Mouse (Mus musculus) myocyte (in vitro differentiated cells): ENCODE data around the gene Slc22a3. TPM values are rescaled to one million over a fixed set of nuclear protein-coding genes. Genes with fewer than 3 reads are reported as not detected.
A peak's percentile ranks its signal among the peaks of the same experiment; 100 is the strongest.

Source experiments
- H3K27me3 ChIP-seq: one replicate; pipeline ENCODE4 v1.6.1; 2011; ENCODE audit not compliant: control insufficient read depth, insufficient read depth, insufficient read length
- H3K36me3 ChIP-seq: one replicate; pipeline ENCODE4 v1.6.1; 2011; ENCODE audit not compliant: control insufficient read depth, insufficient read depth
- H3K4me2 ChIP-seq: one replicate; pipeline ENCODE4 v1.6.1; 2011; ENCODE audit warnings: low read depth, control low read depth
- H3K4me3 ChIP-seq: one replicate; pipeline ENCODE4 v1.5.1; 2011; ENCODE audit warnings: mild to moderate bottlenecking, control low read depth, moderate library complexity
- H3K79me2 ChIP-seq: one replicate; pipeline ENCODE4 v1.6.1; 2011; ENCODE audit not compliant: control insufficient read depth, insufficient read depth
- H3ac ChIP-seq: one replicate; pipeline ENCODE4 v1.6.1; 2011; ENCODE audit not compliant: control insufficient read depth, insufficient read length
- CEBPB ChIP-seq: IDR thresholded peaks from 2 replicates; pipeline ENCODE4 v1.6.1; 2011; ENCODE audit warnings: mild to moderate bottlenecking, moderate library complexity; ENCODE audit not compliant: poor library complexity, insufficient read depth, severe bottlenecking
- E2F4 ChIP-seq: IDR thresholded peaks from one replicate; pipeline ENCODE4 v1.6.1; 2011; ENCODE audit warnings: mild to moderate bottlenecking, control low read depth, moderate library complexity; ENCODE audit not compliant: insufficient read depth
- MAX ChIP-seq: IDR thresholded peaks from one replicate; pipeline ENCODE4 v1.6.1; 2011; ENCODE audit warnings: low read depth, mild to moderate bottlenecking, control low read depth
- MYOD1 ChIP-seq, 3 experiments: IDR thresholded peaks; one replicate each; pipeline ENCODE4 v1.6.1; 2011; ENCODE audit warnings: control low read depth in 2 of 3, low read depth in 2 of 3, mild to moderate bottlenecking in 2 of 3, moderate library complexity in 1 of 3; ENCODE audit not compliant: insufficient read length in 2 of 3, control insufficient read depth in 1 of 3
- MYOG ChIP-seq, 3 experiments: IDR thresholded peaks; one replicate each; pipeline ENCODE4 v1.6.1; 2011; ENCODE audit warnings: control low read depth in 2 of 3, low read depth in 2 of 3, mild to moderate bottlenecking in 2 of 3; ENCODE audit not compliant: insufficient read length in 2 of 3, control insufficient read depth in 1 of 3, insufficient read depth in 1 of 3
- POLR2A ChIP-seq: IDR thresholded peaks from one replicate; pipeline ENCODE4 v1.6.1; 2011; ENCODE audit warnings: low read depth, mild to moderate bottlenecking, control low read depth, moderate library complexity; ENCODE audit not compliant: insufficient read length
- POLR2AphosphoS2 ChIP-seq: IDR thresholded peaks from one replicate; pipeline ENCODE4 v1.6.1; 2011; ENCODE audit warnings: low read depth, control low read depth; ENCODE audit not compliant: insufficient read length
- REST ChIP-seq: IDR thresholded peaks from one replicate; pipeline ENCODE4 v1.6.1; 2011; ENCODE audit warnings: mild to moderate bottlenecking, control low read depth, moderate library complexity; ENCODE audit not compliant: insufficient read depth, insufficient read length
- SRF ChIP-seq: IDR thresholded peaks from one replicate; pipeline ENCODE4 v1.6.1; 2011; ENCODE audit warnings: low read depth; ENCODE audit not compliant: control insufficient read depth, insufficient read length
- TCF12 ChIP-seq: IDR thresholded peaks from one replicate; pipeline ENCODE4 v1.6.1; 2011; ENCODE audit warnings: mild to moderate bottlenecking, control low read depth; ENCODE audit not compliant: poor library complexity, insufficient read depth, severe bottlenecking
- TCF3 ChIP-seq: IDR thresholded peaks from one replicate; pipeline ENCODE4 v1.6.1; 2011; ENCODE audit warnings: low read depth, control low read depth; ENCODE audit not compliant: insufficient read length
- USF1 ChIP-seq: IDR thresholded peaks from one replicate; pipeline ENCODE4 v1.6.1; 2011; ENCODE audit warnings: low read depth, mild to moderate bottlenecking, control low read depth, moderate library complexity
- polyA plus RNA-seq: library from polyadenylated mRNA; unstranded; fragments of >200 nt; fragmentation: generic; extraction: Trizol; gene quantifications from one replicate; pipeline ENCODE4 v1.2.1, GENCODE M21; 2012; ENCODE audit warnings: missing spikeins

The Slc22a3 gene
- polyA plus RNA-seq, 1 experiment: not detected

DNA sequence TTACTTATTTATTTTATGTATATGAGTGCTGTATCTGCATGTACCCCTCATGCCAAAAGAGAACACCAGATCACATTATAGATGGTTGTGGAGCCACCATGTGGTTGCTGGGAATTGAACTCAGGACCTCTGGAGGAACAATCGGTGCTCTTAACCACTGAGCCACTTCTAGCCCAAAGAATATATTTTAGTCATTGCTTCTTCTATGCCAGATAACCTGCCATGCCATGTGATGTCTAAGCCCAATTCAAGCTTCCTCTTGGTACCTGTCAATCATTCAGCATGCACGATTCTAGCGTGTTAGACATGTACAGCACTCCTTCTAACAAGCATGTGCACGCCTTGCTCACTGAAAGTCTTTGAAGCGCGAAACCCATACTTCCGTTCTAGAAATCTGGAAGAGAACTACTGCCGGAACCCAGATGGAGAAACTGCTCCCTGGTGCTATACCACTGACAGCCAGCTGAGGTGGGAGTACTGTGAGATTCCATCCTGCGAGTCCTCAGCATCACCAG is 111.3 kb downstream of the Slc22a3 start:
- Histone ChIP-seq H3K79me2 (no peaks in the 10 kb centered on the region), H3ac (no peak overlapping the region), H3K27me3 (peaks cover 29% of the 10 kb centered on the region), H3K4me2 (no peak overlapping the region), H3K36me3 (no peaks in the 10 kb centered on the region), H3K4me3 (no peak overlapping the region)
- TF ChIP-seq REST: no peak
- no peak for TF ChIP-seq CEBPB
- no peak for TF ChIP-seq TCF12
- TF ChIP-seq SRF: no peak
- TF ChIP-seq MAX: no peak
- no peak for TF ChIP-seq E2F4
- TF ChIP-seq MYOG (IDR thresholded peaks at IDR 0.05; ENCODE audit: control insufficient read depth in 1 of 3, insufficient read depth in 1 of 3, insufficient read length in 2 of 3, low read depth in 2 of 3): no peak
- no peak for TF ChIP-seq POLR2AphosphoS2
- TF ChIP-seq POLR2A: no peak
- no peak for TF ChIP-seq USF1
- no peak for TF ChIP-seq TCF3
- TF ChIP-seq MYOD1 (IDR thresholded peaks at IDR 0.05; ENCODE audit: control insufficient read depth in 1 of 3, insufficient read length in 2 of 3, low read depth in 2 of 3): no peak

DNA sequence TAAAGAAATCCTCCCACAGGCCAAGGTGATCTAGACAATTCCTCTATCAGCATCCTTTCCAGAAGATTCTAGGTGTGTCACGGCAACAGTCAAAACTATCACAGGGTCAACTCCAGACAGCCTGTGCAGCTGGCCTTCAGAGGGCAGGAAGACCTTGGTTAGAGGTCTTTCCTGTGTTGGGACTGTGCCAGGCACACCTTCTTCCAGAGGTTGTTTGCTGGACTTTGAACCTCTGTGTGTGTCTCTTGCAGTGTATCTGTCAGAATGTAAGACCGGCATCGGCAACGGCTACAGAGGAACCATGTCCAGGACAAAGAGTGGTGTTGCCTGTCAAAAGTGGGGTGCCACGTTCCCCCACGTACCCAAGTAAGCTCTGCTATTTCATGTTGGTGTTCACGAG is 119.3 kb downstream of the Slc22a3 start:
- no peak overlapping the region for H3K4me3 ChIP-seq
- no peak overlapping the region for H3K4me2 ChIP-seq
- H3ac ChIP-seq: no peak overlapping the region
- no peaks in the 10 kb centered on the region for H3K27me3 ChIP-seq
- H3K36me3 ChIP-seq: no peaks in the 10 kb centered on the region
- H3K79me2 ChIP-seq: no peaks in the 10 kb centered on the region
- TF ChIP-seq POLR2A: no peak
- TF ChIP-seq MAX: no peak
- TF ChIP-seq POLR2AphosphoS2: no peak
- no peak for TF ChIP-seq MYOD1 (IDR thresholded peaks at IDR 0.05; ENCODE audit: control insufficient read depth in 1 of 3, insufficient read length in 2 of 3, low read depth in 2 of 3)
- no peak for TF ChIP-seq SRF
- TF ChIP-seq TCF3: no peak
- TF ChIP-seq USF1: no peak
- no peak for TF ChIP-seq E2F4
- no peak for TF ChIP-seq REST
- no peak for TF ChIP-seq CEBPB
- no peak for TF ChIP-seq MYOG (IDR thresholded peaks at IDR 0.05; ENCODE audit: control insufficient read depth in 1 of 3, insufficient read depth in 1 of 3, insufficient read length in 2 of 3, low read depth in 2 of 3)
- no peak for TF ChIP-seq TCF12

DNA sequence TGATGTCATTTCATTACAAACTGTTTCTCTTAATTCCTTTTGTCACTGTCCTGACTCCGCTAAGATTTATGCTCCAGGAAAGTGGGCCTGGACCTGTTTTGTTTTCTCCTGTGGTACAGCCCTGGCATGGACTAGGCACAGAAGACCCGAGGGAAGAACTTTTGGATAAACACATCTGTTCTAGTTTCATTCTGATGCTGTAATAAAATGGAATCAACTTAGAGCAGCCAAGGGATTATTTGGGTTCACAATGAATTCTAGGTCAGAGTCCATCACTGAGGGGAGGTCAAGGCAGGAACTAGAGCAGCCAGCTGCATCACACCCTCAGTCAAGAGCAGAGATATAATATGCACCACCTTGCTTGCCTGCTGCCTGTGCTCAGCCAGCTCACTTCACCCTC is 119.7 kb downstream of the Slc22a3 start:
- TF ChIP-seq MYOD1 (IDR thresholded peaks at IDR 0.05; ENCODE audit: control insufficient read depth in 1 of 3, insufficient read length in 2 of 3, low read depth in 2 of 3): no peak
- no peak for TF ChIP-seq USF1
- no peak for TF ChIP-seq MYOG (IDR thresholded peaks at IDR 0.05; ENCODE audit: control insufficient read depth in 1 of 3, insufficient read depth in 1 of 3, insufficient read length in 2 of 3, low read depth in 2 of 3)
- no peak for TF ChIP-seq REST
- no peak for TF ChIP-seq E2F4
- TF ChIP-seq CEBPB: no peak
- no peak for TF ChIP-seq TCF12
- TF ChIP-seq POLR2AphosphoS2: no peak
- no peak for TF ChIP-seq POLR2A
- TF ChIP-seq TCF3: no peak
- TF ChIP-seq MAX: no peak
- no peak for TF ChIP-seq SRF
- Histone ChIP-seq H3ac (no peak overlapping the region), H3K36me3 (no peaks in the 10 kb centered on the region), H3K27me3 (no peaks in the 10 kb centered on the region), H3K79me2 (no peaks in the 10 kb centered on the region), H3K4me3 (no peak overlapping the region), H3K4me2 (no peak overlapping the region)

DNA sequence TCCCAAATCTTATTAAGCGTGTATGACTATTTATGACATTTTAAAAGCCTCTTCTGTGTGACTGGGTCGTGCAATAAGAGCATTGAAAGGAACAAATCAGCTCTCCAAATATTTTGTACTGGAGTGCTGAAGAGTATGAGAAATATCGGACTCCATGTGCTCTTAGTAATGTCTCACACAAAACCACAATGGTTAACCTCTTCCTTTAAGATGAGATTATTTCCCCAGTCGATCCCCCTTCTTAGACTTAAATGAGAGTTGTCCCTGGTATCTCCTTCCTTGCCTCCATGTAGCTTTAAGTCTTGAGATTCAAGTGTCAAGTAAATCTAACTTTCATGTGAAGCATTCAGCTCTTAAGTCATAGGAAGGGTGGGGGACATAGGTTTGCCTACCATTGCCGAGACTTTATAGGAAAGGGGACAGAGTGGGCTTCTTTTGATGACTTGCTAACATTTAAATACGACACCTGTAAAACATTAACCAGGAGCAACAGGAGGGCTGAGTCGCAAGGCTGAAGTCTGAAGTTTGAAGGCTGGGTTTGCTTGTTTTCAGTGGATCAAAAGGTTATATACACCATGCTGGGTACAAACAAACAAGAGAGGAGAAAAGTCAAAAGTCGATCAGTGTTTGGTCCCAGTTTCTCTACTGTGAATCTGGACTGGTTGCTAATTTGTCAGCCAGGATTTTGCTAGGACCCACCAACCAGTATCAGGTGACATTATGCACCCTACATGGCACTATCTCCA is 122.3 kb downstream of the Slc22a3 start:
- Histone ChIP-seq H3K27me3 (no peaks in the 10 kb centered on the region), H3K36me3 (no peaks in the 10 kb centered on the region), H3K4me3 (no peak overlapping the region)

More for the DNA sequence above, 122.3 kb downstream of the Slc22a3 start:
- Histone ChIP-seq H3K79me2 (no peaks in the 10 kb centered on the region), H3ac (no peak overlapping the region), H3K4me2 (peak overlapping the region; percentile 48)
- TF ChIP-seq MYOG (IDR thresholded peaks at IDR 0.05; ENCODE audit: control insufficient read depth in 1 of 3, insufficient read depth in 1 of 3, insufficient read length in 2 of 3, low read depth in 2 of 3): no peak
- no peak for TF ChIP-seq POLR2A
- no peak for TF ChIP-seq TCF3
- TF ChIP-seq REST: no peak
- no peak for TF ChIP-seq MYOD1 (IDR thresholded peaks at IDR 0.05; ENCODE audit: control insufficient read depth in 1 of 3, insufficient read length in 2 of 3, low read depth in 2 of 3)
- TF ChIP-seq MAX: no peak
- TF ChIP-seq POLR2AphosphoS2: no peak
- TF ChIP-seq TCF12: no peak
- no peak for TF ChIP-seq E2F4
- no peak for TF ChIP-seq SRF
- TF ChIP-seq USF1: no peak
- no peak for TF ChIP-seq CEBPB
